Mouse (Mus musculus) cerebellum, postnatal 14 days (tissue): ENCODE data around the gene Cenps.
"Not testable (repeated sequence)": the region's sequence is repeated elsewhere in the genome, so short reads cannot be mapped to it uniquely, and the experiment has no call there.

Source experiments
- DNase-seq, 2 experiments: peaks; one replicate each; pipeline ENCODE4 v3.0.0; 2021; ENCODE audit warnings: mixed read lengths in 2 of 2

Gene Cenps

GRCm38 (mm10) chr4:149103875-149104561, 33.4 kb downstream of the Cenps start, which contains the start of gene Dffa:
TSS of gene Dffa (plus strand) at chr4:149104146.
- DNase-seq = peak; percentile 95 to 97

- DNase-seq = no peak
Observed at GRCm38 (mm10) chr4:149101456-149101855, 36.0 kb downstream of the Cenps start.

- not testable (repeated sequence) for DNase-seq
Observed at GRCm38 (mm10) chr4:149100449-149100848, 37.0 kb downstream of the Cenps start.

GRCm38 (mm10) chr4:149099369-149100017, 37.9 kb downstream of the Cenps start, which contains the start of gene Pex14:
TSS of gene Pex14 (minus strand) at chr4:149099876.
- peak; percentile 91 to 93 for DNase-seq

GRCm38 (mm10) chr4:149098571-149098970, 38.9 kb downstream of the Cenps start:
- no peak for DNase-seq

- no peak for DNase-seq
Observed at GRCm38 (mm10) chr4:149097956-149098355, 39.5 kb downstream of the Cenps start.

GRCm38 (mm10) chr4:149091364-149091763, 46.1 kb downstream of the Cenps start:
- DNase-seq = no peak

- DNase-seq = no peak
Observed at GRCm38 (mm10) chr4:149085381-149085780, 52.0 kb downstream of the Cenps start.

- peak; percentile 83 to 91 for DNase-seq
Observed at GRCm38 (mm10) chr4:149081528-149081927, 55.9 kb downstream of the Cenps start.

GRCm38 (mm10) chr4:149080111-149080510, 57.3 kb downstream of the Cenps start:
- DNase-seq = no peak

- no peak for DNase-seq
Observed at GRCm38 (mm10) chr4:149079629-149080028, 57.8 kb downstream of the Cenps start.

GRCm38 (mm10) chr4:149078261-149078660, 59.2 kb downstream of the Cenps start:
- no peak for DNase-seq
